Mouse (Mus musculus) frontal cortex, adult (tissue): ENCODE measurements at regions not wholly inside any gene's neighbourhood (a gene's known extent, or its start where the extent isn't known, plus 50 kb on each side); places are given as distances from the start of the nearest gene placed in this dataset.

Experiments used
- ATAC-seq: cut with Nextera tagmentation; 2 replicates; pipeline ENCODE4 v1.9.2; 2017; ENCODE audit warnings: mild to moderate bottlenecking, moderate library complexity, mixed read lengths; ENCODE audit not compliant: low TSS enrichment

DNA sequence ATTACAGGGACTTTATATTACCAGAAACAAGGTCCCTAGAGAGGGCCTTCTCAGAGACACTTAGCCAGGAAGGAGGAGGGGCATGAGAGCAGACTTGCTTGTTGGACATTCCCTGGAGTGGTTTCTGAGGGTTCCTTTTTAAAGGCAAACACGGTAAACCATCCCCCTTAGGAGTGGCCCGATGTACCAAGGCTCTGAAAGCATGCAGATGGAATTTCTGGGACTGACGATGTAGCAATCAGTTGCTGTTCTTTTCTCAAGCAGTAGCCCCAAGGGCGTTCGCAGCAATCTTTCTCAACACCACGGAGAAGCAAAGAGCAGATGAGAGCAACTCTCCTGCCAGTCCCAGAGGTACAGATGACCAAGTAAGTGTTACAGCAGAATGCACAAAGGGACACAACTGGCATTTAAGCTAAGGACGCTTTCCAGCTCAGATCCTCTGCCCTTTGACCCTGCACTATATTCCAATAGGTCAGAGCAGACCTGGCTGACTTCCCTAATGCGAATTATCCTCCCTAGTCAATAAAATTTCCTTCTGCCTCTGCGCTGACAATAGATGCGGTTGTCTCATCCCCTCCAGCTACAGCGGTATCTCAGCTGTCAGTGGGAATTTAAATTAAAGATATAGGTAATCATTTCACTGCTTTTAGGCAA is 295.7 kb upstream of the Slc24a5 start:
- ATAC-seq, result no peak

DNA sequence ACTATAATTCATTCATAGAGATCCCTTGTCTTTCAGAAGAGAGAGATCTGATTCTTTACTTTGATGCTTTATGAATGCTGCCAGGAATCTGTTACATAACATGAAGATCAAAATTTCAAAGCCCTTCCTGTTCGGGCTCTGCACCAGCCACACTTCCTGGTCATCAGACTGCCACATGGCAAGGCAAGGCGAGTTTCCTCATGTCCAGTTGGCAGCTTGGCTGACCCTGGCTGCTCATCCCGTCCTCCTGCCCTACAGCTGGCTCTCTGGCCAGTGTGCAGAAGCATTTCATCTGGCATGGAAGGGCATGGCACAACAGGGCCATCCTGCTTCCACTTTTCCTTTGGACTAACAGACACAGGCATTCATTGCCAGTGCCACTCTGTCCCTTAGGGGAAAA is 292.2 kb upstream of the Slc24a5 start:
- ATAC-seq, result no peak

DNA sequence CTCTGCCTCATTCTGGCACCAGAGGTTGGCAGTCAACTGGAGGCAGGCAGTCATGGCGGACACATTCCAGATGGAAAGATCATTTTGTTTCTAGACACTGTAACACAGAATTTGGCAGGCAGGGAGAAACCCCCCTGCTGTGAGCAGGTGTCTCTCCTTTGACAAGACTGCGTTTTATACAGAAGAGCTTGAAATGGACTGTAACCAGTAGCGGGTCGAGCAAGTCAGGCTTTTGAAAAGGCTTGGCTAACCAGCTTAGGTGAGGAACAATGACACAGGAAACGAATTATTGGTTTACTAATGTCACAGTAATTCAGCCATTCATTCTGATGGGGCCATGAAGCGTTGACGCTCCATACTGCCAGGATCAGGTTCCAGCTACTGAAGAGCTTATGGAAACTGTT is 275.3 kb upstream of the Slc24a5 start:
- ATAC-seq, result no peak

- ATAC-seq, result no peak
Observed at GRCm38 (mm10) chr2:124811709-124812108, 256.2 kb upstream of the Slc24a5 start.

GRCm38 (mm10) chr2:124816814-124817213 is 251.1 kb upstream of the Slc24a5 start:
- no peak for ATAC-seq

GRCm38 (mm10) chr2:124819846-124820245 is 248.1 kb upstream of the Slc24a5 start:
- no peak for ATAC-seq

DNA sequence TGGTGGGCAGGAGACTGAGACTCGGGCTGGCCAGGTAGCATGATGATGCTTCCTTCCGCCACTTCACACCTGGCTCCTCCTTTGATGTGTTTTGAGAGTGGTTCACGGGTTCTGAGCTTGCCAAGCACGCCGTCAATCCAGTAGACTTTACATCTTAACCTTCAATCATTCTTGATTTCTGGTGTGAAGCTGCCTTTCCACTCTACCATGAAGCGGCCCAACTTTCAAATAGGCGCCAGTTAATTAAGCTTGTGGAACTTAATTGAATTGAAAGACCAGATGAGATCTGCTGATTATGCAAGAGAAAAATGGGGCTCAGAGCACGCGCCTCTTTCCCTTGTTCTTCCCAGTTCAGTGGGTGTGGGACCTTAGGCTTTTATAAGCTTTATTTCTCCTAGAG is 247.1 kb upstream of the Slc24a5 start:
- ATAC-seq, result no peak

DNA sequence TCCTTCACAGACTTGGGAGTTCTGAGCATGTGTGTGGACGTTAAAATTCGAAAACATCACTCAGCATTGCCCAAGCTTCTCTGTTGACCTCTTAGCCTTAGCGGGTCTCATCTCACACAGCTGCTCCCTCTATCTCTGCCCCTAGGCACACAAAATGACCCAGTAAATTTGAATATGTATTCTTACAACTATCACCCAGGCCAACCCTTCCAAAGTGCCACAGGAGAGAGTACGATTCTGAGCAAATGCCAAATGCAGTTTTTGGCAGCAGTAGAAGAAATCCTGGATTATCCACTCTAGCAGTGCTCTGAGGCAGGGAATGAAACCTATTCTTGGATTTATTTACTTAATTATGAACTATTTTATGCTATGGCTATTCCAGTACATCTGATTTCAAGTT is 246.6 kb upstream of the Slc24a5 start:
- no peak for ATAC-seq

DNA sequence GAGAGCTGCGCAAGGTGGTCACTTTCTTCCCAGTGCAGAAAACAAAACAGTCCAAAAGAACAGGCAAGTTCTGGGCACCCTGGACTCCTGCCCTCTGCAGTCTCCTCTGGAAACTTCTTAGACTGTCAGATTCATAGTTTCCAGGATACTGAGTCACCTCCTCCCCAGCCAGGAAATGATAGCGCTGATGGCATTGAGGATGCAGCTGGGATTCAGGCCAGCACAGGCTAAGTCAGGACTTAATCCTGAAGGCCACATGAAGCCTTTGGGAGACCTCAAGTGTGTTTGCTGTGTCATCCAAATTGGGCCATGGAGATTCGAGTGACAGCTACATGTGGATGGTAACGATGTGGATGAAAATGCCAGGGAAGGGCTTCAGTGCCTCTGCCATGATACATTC is 219.1 kb upstream of the Slc24a5 start:
- no peak for ATAC-seq

DNA sequence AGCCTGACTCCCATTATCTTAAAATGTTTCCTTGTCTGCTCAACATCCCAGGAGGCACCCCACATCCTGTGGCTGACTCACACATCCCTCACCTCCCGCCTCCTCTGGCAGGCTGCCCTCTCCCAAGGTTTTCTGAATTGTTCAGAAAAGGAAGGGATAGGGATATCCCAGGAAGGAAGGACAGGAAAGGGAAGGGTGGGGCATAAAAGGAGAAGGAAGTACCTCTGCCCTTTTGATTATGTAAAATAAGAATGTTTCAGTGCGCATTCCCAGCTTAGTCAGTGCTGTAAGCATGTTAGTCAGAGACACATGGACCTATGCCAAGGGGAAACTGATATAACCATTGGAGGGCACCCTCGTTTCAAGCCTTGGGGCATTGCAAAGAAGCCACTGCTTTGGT is 209.4 kb upstream of the Slc24a5 start:
- ATAC-seq, result peak; percentile 16; the same call in 1 of the 2 replicates

DNA sequence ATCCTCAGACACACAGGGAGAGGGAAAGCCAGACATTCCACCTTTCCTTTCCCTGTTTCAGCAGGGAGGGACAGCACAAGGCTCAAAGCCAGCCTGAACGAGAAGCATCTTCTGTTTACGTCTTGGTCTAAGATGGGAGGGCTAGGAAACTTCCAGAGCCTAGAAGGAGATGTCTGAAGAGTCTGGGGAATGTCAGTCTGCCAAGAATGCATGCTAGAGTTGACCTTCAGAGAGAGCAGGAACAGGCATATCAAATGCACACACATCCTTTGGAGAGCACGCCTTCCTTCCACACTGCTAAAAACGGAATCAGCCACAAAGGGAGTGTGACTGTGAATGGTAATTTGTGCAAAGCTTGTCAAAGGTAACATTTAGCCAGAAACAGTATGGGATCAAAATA is 179.7 kb upstream of the Slc24a5 start:
- ATAC-seq, result peak; percentile 50; the same call in 1 of the 2 replicates

- ATAC-seq, result no peak
Observed at GRCm38 (mm10) chr2:124895002-124895401, 172.9 kb upstream of the Slc24a5 start.

- no peak for ATAC-seq
Observed at GRCm38 (mm10) chr2:124903556-124903955, 164.4 kb upstream of the Slc24a5 start.

DNA sequence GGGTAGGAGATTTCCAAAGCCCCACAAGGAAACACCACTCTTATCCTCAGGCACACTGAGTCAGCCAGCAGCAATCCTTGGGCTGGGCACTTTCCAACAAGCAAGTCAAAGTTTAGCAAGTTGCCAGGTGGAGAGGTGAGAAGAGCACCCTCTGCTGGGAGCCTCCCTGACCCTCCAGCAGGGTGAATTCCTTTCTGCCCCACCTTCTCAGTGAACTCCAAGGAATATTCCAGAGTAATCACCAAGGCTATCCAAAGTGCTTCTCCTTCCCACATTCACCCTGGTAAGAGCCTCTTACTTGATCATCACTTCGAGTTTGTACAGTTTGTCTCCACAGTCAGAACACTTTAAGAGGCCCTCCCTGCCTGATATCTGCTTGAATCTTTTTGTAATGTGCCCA is 162.8 kb upstream of the Slc24a5 start:
- no peak for ATAC-seq

- no peak for ATAC-seq
Observed at GRCm38 (mm10) chr2:124918986-124919761, 148.8 kb upstream of the Slc24a5 start.

- no peak for ATAC-seq
Observed at GRCm38 (mm10) chr2:124919762-124920255, 148.1 kb upstream of the Slc24a5 start.

GRCm38 (mm10) chr2:124920265-124920664 is 147.7 kb upstream of the Slc24a5 start:
- ATAC-seq, result peak; percentile 88

DNA sequence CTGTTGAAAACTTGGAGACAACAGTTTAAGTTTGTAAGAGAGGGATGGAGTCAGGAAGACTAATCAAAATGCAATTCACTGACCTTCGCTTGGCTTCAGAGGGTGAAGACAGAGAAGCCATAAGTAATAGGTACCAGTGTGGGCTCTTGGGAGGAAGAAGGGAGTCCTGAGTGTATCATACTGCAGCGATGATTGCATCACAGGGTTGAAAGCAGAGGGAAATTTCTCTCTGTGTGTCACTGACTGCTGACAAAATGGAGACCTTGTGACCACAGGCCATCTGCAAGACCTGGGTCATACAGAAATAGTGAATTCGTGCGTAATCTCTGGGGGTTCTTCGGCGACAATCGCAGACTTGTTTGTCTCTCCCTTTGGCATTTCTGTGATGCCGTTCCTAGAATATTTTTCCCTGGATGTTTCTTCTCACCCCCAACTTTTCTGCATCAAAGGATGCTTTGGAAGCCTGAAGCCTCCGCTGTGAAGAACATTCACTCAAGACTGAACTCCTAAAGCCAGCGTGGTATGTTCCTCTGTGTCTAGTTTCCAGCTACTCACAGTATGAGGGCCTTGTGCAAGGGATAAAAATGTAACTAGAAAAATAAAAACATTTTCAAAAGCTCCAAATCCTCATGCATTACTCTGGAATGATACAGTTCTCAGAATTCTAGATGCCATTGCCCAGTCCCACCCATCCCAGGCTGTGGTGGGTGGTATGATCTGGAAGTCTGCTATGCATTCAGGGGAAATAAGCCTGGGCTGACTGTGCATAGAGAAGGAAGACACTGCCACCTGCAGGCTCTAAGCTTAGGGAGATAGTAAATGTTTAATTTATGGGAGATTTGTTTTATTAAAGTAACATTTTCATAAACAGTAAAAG is 139.8 kb upstream of the Slc24a5 start:
- peak; percentile 92 for ATAC-seq

DNA sequence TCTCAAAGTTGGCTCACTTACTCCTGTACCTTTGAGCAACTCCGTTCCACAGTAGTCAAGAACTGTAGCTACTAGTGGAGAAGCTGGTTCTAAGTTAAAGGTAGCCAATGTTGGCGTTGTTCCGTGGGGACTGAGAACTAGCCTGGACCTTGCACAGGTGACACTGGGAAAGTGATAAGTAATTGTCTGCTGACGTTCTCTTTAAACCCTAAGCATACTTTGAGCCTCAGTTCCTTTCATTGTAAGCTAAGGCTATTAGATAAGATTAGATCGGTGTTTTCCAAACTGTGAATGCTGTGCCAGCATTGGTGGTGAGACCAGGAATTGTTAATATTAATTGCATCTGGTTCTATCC is 139.2 kb upstream of the Slc24a5 start:
- no peak for ATAC-seq

DNA sequence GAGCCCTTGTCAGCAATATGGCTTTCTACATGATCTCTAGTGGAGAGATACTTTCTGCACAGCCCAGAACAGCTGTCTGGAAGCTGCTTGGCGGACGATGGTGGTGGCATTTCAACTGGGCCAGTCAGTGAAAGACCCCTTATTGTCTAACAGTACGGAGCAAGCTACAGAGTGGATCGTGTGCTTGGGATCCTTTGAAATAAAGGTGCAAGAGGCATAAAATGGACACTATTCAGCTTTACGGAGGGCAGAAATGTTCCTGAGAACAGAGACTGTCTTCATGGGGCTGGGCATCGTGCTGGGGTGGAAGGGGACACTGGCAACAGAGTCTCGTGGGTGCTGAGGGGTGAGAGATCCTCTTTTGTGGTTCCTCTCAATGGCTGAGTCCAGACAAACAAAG is 137.2 kb upstream of the Slc24a5 start:
- ATAC-seq, result peak; percentile 51

DNA sequence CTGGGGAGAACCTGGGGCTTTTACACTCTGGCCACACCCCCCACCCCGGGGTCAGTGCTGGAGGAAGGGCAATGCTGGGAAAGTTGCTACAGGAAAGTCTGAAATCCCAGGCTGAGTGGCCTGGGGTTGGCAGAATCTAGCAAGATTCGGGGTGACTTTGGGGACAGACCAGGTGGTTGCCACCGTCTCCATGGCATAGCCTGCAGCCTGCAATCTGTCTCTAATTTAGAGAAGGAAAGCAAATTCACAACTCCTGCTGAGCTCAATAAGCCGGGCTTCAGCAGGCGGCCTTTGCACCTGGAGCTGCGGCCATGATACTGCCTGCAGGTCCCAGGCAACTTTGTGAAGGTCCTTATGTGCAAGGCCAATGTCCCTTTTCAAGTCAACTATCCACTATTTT is 135.4 kb upstream of the Slc24a5 start:
- ATAC-seq, result no peak

DNA sequence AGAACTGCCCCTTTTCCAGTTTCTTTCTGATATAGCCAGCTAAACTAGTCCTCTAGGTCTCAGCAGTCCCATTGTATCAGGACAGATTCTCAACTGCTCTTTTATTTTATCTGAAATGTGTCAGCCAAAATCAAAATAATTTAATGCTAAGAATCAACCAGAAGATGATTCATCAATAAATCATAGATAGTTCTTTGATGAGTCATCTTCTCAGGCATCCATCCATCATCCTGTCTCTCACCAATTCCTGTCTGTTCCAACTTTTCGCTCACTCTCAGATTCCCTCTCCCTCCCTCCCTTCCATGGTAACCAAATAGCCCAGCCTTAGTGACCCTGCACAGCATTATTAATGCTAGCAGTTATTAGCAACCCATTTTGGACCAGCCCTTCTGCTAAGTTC is 134.0 kb upstream of the Slc24a5 start:
- no peak for ATAC-seq
